Mouse (Mus musculus) erythroblast, embryonic 14.5 days (primary cell): ENCODE data around the gene Acer1.

ENCODE experiments used
- GATA1 ChIP-seq: IDR thresholded peaks from 2 replicates; pipeline ENCODE4 v1.6.1; 2012; ENCODE audit warnings: low read length, inconsistent platforms, mixed read lengths
- TAL1 ChIP-seq: IDR thresholded peaks from 3 replicates; pipeline ENCODE4 v1.6.1; 2012; ENCODE audit warnings: low read length, inconsistent platforms, mixed read lengths

GRCm38 (mm10) chr17:57019693-57020092 is 37.8 kb upstream of the Acer1 start:
- TF ChIP-seq GATA1 (peak; percentile 57; the same call in 1 of the 2 replicates), TAL1 (peak; percentile 69)
